Mouse (Mus musculus): ENCODE measurements around the gene Rbm12.
"Not testable (repeated sequence)": the region's sequence is repeated elsewhere in the genome, so short reads cannot be mapped to it uniquely, and the experiment has no call there.

Gene Rbm12

DNA sequence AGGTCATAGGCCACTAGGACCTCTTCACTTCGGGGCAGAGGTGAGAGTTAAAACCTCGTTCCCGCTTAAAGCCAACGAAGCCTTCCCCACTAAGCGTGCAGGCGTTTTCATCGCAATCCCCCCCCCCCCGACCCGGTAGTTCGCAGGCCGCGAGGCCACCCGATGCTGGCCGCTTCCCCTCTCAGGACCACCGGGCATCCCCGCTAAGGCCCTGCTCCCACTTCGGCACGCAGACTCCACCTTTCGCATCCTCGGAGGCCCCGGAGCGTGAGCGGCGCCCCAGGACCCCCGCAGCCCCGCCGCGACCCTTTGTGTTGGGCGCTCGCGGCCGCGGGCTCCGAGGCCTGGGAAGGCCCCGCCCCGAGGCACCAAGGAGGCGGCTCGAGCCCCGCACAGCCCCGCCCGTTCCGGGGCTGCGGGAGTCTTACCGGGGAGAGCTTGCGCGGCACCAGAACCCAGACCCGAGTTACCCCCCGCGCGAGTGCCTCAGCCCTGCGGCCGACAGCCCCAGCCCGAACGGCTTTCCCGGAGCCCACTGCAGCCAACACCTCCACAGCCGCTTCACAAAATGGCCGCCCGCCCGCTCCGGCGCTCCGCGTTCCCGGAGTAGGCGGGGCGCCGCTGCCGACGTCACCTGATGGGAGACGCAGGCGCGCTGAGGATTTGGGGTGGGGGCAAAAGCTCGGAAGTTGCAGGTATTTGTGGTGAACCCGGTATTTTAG is at the start of gene Rbm12, which contains the start of gene Cpne1:
Gene Rbm12, minus strand, starts transcription at position 621 of the 722 bp plus-strand sequence.
Gene Cpne1, minus strand, starts transcription at position 608 of the 722 bp plus-strand sequence.
- peak; percentile 81 for DNase-seq (ENCODE audit: low read depth, low spot score)

DNA sequence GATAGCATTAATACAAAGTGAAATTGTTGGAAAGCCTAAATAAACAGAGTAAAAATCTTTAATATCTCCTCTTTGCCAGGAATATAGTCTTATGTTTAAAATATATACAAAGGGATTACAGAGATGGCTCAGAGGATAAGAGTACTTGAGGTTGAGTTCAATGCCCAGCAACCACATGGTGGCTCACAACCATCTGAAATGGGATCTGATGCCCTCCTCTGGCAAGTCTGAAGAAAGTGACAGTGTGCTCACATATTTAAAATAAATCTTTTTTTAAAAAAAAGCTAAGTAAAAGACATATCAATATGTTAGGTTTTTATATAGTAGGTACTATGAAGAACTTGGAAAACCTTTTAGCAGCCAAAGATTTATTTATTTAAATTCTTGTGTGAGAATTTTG is 39.8 kb upstream of the Rbm12 start:
- DNase-seq (ENCODE audit: low read depth, low spot score) = no peak

GRCm38 (mm10) chr2:156147316-156147915 is 35.6 kb upstream of the Rbm12 start:
- no peak for DNase-seq (ENCODE audit: low read depth, low spot score)

DNA sequence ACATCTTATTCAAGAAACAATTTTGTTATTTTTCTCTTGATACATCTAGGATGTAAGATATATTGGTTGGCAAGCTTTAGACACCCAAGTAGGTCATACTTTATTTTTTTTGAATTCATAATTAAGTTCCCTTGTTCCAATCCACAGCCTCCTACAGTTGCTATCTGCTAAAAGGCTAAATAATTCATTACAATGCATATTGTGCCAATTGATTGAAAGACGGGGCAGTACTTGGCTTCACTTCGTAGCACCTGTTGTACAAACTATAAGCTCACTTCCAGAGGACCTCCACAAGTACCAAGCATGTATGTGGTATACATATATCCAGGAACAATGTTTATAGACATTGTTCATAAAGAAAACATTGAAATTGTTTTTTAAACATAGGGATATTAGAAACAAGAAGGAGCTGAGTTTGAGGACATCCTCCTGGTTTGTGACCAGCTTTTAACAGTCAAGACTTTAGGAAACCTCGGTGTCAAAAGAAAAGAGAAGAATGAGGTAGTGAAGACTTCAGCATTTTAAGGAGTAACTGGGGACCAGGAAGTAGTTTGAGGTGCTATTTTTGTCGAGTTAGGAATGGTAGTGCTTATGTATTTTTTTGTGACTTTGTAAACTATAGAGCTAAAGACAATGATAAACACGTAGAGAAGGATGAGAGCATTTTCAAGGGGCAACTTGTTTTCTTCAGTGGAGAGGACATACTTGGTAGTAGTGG is 34.7 kb upstream of the Rbm12 start:
- DNase-seq (ENCODE audit: low read depth, low spot score) = no peak

DNA sequence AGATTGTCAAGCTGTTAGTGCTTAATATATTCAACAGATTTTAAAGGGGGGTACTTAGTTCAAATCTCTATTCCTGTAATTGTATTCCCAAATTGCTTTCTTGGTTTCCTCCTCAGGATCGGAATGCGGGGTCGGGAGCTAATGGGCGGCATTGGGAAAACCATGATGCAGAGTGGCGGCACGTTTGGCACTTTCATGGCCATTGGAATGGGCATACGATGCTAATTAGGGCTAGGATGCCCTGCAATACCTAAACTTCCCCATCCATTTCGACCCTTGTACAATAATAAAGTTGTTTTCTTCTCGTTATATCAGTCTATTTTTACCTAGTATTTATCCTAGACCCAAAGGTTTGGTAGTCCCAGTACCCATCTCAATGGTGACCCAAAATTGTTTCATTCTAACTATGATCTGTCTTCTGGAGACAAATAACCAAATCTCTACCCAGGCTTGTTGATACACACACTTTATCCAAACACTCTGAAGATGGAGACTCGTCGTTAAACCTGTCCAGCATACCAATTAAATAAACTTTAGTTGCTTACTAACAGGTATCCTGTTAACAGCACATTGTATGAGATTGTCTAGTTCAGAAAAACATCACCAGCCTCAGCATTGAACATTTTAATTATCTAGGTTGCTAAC is 33.8 kb upstream of the Rbm12 start:
- no peak for DNase-seq (ENCODE audit: low read depth, low spot score)

DNA sequence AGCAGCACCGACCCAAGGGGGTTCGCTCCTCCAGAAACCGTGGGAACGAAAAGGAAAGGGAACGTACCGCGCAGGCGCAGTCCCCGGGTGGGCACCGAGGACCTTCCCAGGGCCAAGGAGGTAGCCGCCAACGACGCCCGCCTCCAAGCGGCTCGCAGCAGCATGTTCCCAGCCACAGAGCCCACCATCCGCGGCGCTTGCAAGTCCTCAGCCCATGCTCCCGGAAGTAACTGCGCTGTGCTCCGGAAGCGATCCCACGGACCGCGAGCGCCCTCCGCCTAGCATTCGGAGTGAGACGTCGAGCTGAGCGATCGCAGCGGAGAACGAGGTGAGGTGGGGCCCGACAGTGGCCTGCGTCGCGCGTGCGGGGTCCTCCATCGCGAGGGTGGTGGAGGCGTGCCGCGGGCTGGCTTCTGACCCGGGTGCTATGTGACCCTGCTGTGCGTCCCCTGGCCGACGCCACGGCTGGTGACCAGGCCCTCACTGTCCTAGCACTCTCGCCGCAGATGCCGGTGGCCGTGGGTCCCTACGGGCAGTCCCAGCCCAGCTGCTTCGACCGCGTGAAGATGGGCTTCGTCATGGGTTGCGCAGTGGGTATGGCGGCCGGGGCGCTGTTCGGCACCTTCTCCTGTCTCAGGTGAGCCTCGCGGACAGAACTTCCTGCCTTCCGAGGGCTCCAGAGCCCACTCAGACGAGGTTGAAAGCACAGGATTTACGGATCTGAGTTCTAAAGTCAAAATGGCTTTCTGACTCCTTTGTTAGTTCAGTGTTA is 32.4 kb upstream of the Rbm12 start, which contains the start of the genes Romo1 and Nfs1:
Gene Romo1, plus strand, starts transcription at position 87 of the 772 bp plus-strand sequence.
Gene Nfs1, minus strand, starts transcription at position 234 of the 772 bp plus-strand sequence.
- DNase-seq (ENCODE audit: low read depth, low spot score) = peak; percentile 88

- DNase-seq (ENCODE audit: low read depth, low spot score) = no peak
Observed at GRCm38 (mm10) chr2:156143367-156143766, 31.6 kb upstream of the Rbm12 start.

GRCm38 (mm10) chr2:156142820-156143219 is 31.0 kb upstream of the Rbm12 start:
- no peak for DNase-seq (ENCODE audit: low read depth, low spot score)

DNA sequence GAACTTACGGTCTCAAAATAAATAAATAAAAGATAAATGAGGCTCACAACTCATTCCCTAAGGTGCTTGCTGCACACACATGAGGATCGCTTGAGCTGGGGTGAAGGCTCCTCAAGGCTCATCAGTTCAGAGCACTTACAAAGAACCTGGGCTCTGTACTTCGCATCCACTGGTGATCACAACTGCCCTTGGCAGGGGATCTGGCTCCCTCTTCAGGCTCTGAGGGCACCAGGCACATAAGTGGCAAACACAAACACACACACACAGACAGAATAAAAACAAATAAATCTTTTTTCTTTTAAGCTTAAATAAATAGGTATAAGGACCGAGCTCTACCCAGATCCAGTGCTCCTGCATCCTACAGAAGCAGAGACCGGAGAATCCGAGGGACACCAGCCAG is 23.9 kb upstream of the Rbm12 start:
- DNase-seq (ENCODE audit: low read depth, low spot score) = no peak

- no peak for DNase-seq (ENCODE audit: low read depth, low spot score)
Observed at GRCm38 (mm10) chr2:156134161-156134560, 22.4 kb upstream of the Rbm12 start.

GRCm38 (mm10) chr2:156126992-156127391 is 15.2 kb upstream of the Rbm12 start, which contains the start of gene Gm28036:
TSS of gene Gm28036 (minus strand) at chr2:156127092.
- no peak for DNase-seq (ENCODE audit: low read depth, low spot score)

DNA sequence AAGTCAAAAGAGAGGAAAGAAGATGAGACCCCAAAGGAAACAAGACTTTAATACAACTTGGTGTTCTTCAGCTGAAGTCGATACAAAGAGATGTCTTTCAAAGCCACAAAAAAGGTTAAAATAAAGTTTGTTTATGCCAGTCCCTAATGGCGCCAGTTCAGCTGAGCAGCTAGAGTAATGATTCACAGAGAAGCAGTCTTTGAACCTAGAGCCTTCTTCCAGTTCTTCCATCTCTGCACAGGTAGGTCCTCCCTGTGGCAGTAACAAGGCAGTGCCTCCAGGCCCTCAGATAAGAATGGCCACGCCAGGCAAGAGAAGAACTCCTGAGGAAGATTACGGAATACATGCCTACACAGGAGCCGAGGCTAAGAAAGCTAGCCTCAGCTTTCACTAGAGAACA is 12.0 kb upstream of the Rbm12 start:
- DNase-seq (ENCODE audit: low read depth, low spot score) = no peak

- no peak for DNase-seq (ENCODE audit: low read depth, low spot score)
Observed at GRCm38 (mm10) chr2:156119566-156119965, 7.8 kb upstream of the Rbm12 start.

DNA sequence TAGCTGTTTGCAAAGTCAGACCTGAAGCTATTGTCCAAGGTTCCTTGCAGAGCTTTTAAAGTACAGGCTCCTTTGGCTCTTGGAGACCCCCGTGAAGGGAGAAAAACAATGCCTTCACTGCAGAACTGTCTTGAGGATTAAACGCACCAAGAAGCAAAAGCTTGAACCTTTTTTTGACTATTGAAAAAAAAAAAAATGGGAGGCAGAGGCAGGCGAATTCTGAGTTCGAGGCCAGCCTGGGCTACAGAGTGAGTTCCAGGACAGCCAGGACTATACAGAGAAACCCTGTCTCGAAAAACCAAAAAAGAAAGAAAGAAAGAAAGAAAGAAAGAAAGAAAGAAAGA is 274 bp upstream of the Rbm12 start:
- not testable (repeated sequence) for DNase-seq (ENCODE audit: low read depth, low spot score)

- peak; percentile 20 for DNase-seq (ENCODE audit: low read depth, low spot score)
Observed at GRCm38 (mm10) chr2:156110627-156111357, 986 bp downstream of the Rbm12 start.

DNA sequence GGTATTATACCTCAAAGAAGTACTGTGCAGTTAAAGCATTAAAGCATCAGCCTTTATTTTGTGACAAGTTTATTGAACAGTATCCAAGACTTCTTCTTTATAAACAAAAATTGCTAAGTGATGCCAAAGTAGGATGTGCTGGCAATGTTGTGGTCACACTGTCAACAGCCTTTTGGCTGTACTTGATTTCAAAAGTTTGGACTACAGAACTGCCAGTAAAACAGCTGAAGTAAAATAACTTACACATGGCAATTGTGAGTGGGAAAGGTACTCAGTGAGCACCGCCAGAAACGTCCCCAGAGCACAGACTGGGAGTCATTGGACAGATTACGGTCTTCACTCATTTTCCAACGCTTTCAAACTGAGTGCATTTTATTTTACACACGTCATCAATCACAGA is 19.9 kb downstream of the Rbm12 start:
- DNase-seq (ENCODE audit: low read depth, low spot score) = no peak

GRCm38 (mm10) chr2:156089799-156090198 is 22.0 kb downstream of the Rbm12 start:
- DNase-seq (ENCODE audit: low read depth, low spot score) = no peak

GRCm38 (mm10) chr2:156087391-156088110 is 24.2 kb downstream of the Rbm12 start:
- DNase-seq (ENCODE audit: low read depth, low spot score) = no peak

GRCm38 (mm10) chr2:156084541-156084940 is 27.2 kb downstream of the Rbm12 start:
- DNase-seq (ENCODE audit: low read depth, low spot score) = no peak

DNA sequence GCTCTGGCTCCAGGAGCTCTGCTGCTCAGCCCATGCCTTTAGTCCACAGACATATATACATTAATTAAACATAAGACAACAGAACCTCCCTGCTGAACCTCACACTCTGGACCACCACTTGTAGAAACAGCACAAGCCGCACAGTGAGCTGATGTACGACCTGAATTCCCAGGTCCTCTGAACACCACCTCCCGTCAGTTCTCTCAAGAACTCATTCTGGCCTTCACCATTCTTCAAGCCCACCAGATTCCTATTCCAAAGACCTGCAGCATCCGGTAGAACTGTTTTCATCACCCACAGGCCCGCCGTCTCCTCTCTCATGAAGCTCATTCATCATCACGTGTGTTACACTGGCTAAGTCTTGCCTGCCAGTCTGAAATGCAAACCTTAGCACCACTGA is 31.4 kb downstream of the Rbm12 start:
- no peak for DNase-seq (ENCODE audit: low read depth, low spot score)

Data from WW6 (cell line).